Mouse (Mus musculus): ENCODE measurements around the gene Pkmyt1.
A peak's percentile ranks its signal among the peaks of the same experiment; 100 is the strongest.

Pkmyt1 gene

GRCm38 (mm10) chr17:23725999-23726757, at the start of gene Pkmyt1:
Gene Pkmyt1, plus strand, starts transcription at chr17:23726336.
- peak; percentile 99 for DNase-seq

- peak; percentile 56 for DNase-seq
Measured at GRCm38 (mm10) chr17:23676473-23677031, 49.6 kb upstream of the Pkmyt1 start.

- DNase-seq, result peak; percentile 92
Measured at GRCm38 (mm10) chr17:23677236-23677679, 48.9 kb upstream of the Pkmyt1 start, which contains the start of gene Tnfrsf12a. Gene Tnfrsf12a, minus strand, starts transcription at chr17:23677468.

GRCm38 (mm10) chr17:23679127-23679835, 46.9 kb upstream of the Pkmyt1 start, which contains the start of gene Cldn6:
Gene Cldn6, plus strand, starts transcription at chr17:23679249.
- DNase-seq, result no peak

GRCm38 (mm10) chr17:23680336-23680735, 45.8 kb upstream of the Pkmyt1 start:
- no peak for DNase-seq

- no peak for DNase-seq
Measured at GRCm38 (mm10) chr17:23681086-23681485, 45.0 kb upstream of the Pkmyt1 start.

GRCm38 (mm10) chr17:23682092-23682491, 44.0 kb upstream of the Pkmyt1 start:
- DNase-seq, result no peak

- DNase-seq, result no peak
Measured at GRCm38 (mm10) chr17:23682530-23682929, 43.6 kb upstream of the Pkmyt1 start.

GRCm38 (mm10) chr17:23683226-23683625, 42.9 kb upstream of the Pkmyt1 start:
- no peak for DNase-seq

GRCm38 (mm10) chr17:23683856-23684672, 42.1 kb upstream of the Pkmyt1 start, which contains the start of gene Cldn9:
Gene Cldn9, minus strand, starts transcription at chr17:23684026.
- no peak for DNase-seq

GRCm38 (mm10) chr17:23694491-23694890, 31.6 kb upstream of the Pkmyt1 start:
- DNase-seq, result no peak

- peak; percentile 42 for DNase-seq
Measured at GRCm38 (mm10) chr17:23695801-23696200, 30.3 kb upstream of the Pkmyt1 start.

GRCm38 (mm10) chr17:23699131-23700077, 26.7 kb upstream of the Pkmyt1 start:
- peak; percentile 40 for DNase-seq

GRCm38 (mm10) chr17:23700079-23700478, 26.1 kb upstream of the Pkmyt1 start:
- DNase-seq, result peak; percentile 92

- no peak for DNase-seq
Measured at GRCm38 (mm10) chr17:23703301-23703700, 22.8 kb upstream of the Pkmyt1 start.

- peak; percentile 10 for DNase-seq
Measured at GRCm38 (mm10) chr17:23704741-23705140, 21.4 kb upstream of the Pkmyt1 start.

GRCm38 (mm10) chr17:23705525-23706104, 20.5 kb upstream of the Pkmyt1 start:
- DNase-seq, result no peak

- peak; percentile 81 for DNase-seq
Measured at GRCm38 (mm10) chr17:23706212-23706611, 19.9 kb upstream of the Pkmyt1 start.

- DNase-seq, result no peak
Measured at GRCm38 (mm10) chr17:23717003-23717402, 9.1 kb upstream of the Pkmyt1 start.

- DNase-seq, result no peak
Measured at GRCm38 (mm10) chr17:23719455-23719854, 6.7 kb upstream of the Pkmyt1 start.

- no peak for DNase-seq
Measured at GRCm38 (mm10) chr17:23721886-23722285, 4.2 kb upstream of the Pkmyt1 start.
